Mouse (Mus musculus) small intestine, adult 2 months (tissue): ENCODE measurements around the gene Lysmd4. TPM values are rescaled to one million over a fixed set of nuclear protein-coding genes. Genes with fewer than 3 reads are reported as not detected.

ENCODE experiments used
- H3K27ac ChIP-seq: fragments of 200-500 bp; 2 replicates; pipeline ENCODE4 v1.5.1; 2012; ENCODE audit warnings: low read depth, low read length, control low read depth, inconsistent platforms; ENCODE audit not compliant: insufficient read depth
- H3K27me3 ChIP-seq: fragments of 200-500 bp; 2 replicates; pipeline ENCODE4 v1.6.1; 2012; ENCODE audit warnings: mild to moderate bottlenecking, moderate library complexity, low read length, inconsistent platforms; ENCODE audit not compliant: control insufficient read depth, insufficient read depth
- H3K36me3 ChIP-seq: fragments of 200-500 bp; 2 replicates; pipeline ENCODE4 v1.6.1; 2012; ENCODE audit warnings: mild to moderate bottlenecking, low read length, control low read depth, inconsistent platforms; ENCODE audit not compliant: control insufficient read depth, insufficient read depth
- H3K4me1 ChIP-seq: fragments of 200-500 bp; 2 replicates; pipeline ENCODE4 v1.6.1; 2012; ENCODE audit warnings: low read length, inconsistent platforms, mixed read lengths; ENCODE audit not compliant: control insufficient read depth, insufficient read depth, insufficient read length
- H3K4me3 ChIP-seq: fragments of 200-500 bp; 2 replicates; pipeline ENCODE4 v1.5.1; 2012; ENCODE audit warnings: low read depth, mild to moderate bottlenecking, control low read depth, inconsistent platforms, low read length, moderate library complexity
- CTCF ChIP-seq: fragments of 200-500 bp; IDR thresholded peaks from 2 replicates; pipeline ENCODE4 v1.5.1; 2012; ENCODE audit warnings: low read depth, mild to moderate bottlenecking, control low read depth, inconsistent platforms, low read length, moderate library complexity, mixed read lengths; ENCODE audit not compliant: insufficient replicate concordance, insufficient read length; ENCODE audit errors: extremely low read depth
- POLR2A ChIP-seq: fragments of 200-500 bp; IDR thresholded peaks from 2 replicates; pipeline ENCODE4 v1.6.1; 2012; ENCODE audit warnings: low read depth, mild to moderate bottlenecking, control low read depth, inconsistent platforms, low read length, moderate library complexity
- WGBS: fragments of 180-500 bp; shearing (Covaris S2); methylation state at CpG from one replicate; pipeline ENCODE4 v1.1.7; 2018; 5-methylcytosine and 5-hydroxymethylcytosine counted together
- polyA plus RNA-seq: library from polyadenylated mRNA; depleted of rRNA; stranded (reverse); fragments of >200 nt; gene quantifications from 2 replicates; pipeline ENCODE4 v1.2.3, GENCODE M21; 2012

Lysmd4 gene
- polyA plus RNA-seq, 1 experiment, result 13.0 TPM

- Histone ChIP-seq H3K27ac (no peak overlapping the region), H3K27me3 (no peaks in the 10 kb centered on the region), H3K36me3 (peaks cover 30% of the 10 kb centered on the region), H3K4me3 (no peak overlapping the region), H3K4me1 (no peaks in the 10 kb centered on the region; the same call in 1 of the 2 replicates)
- TF ChIP-seq POLR2A, result no peak
- TF ChIP-seq CTCF, result no peak
- WGBS, result 77% methylated on average over 3 of the region's 3 CpGs
These were observed 8.3 kb downstream of the Lysmd4 start for GRCm38 (mm10) chr7:67230640-67231140.

GRCm38 (mm10) chr7:67232504-67232903 is 10.2 kb downstream of the Lysmd4 start:
- H3K4me1 ChIP-seq, result no peaks in the 10 kb centered on the region; the same call in 1 of the 2 replicates
- H3K4me3 ChIP-seq, result no peak overlapping the region
- WGBS, result 94% methylated on average over 14 of the region's 14 CpGs
- H3K27me3 ChIP-seq, result no peaks in the 10 kb centered on the region
- H3K36me3 ChIP-seq, result peaks cover 27% of the 10 kb centered on the region
- no peak for TF ChIP-seq CTCF
- no peak for TF ChIP-seq POLR2A
- H3K27ac ChIP-seq, result no peak overlapping the region

- Histone ChIP-seq H3K4me1 (no peaks in the 10 kb centered on the region), H3K27me3 (no peaks in the 10 kb centered on the region), H3K36me3 (peaks cover 30% of the 10 kb centered on the region), H3K27ac (no peak overlapping the region), H3K4me3 (no peak overlapping the region)
- WGBS, result 69% methylated on average over 8 of the region's 8 CpGs
- TF ChIP-seq POLR2A (no peak), CTCF (no peak)
These were observed 12.5 kb downstream of the Lysmd4 start for GRCm38 (mm10) chr7:67234797-67235196.

- Histone ChIP-seq H3K4me3 (no peak overlapping the region), H3K4me1 (no peaks in the 10 kb centered on the region), H3K36me3 (peaks cover 30% of the 10 kb centered on the region), H3K27me3 (no peaks in the 10 kb centered on the region), H3K27ac (no peak overlapping the region)
- WGBS, result 82% methylated on average over 2 of the region's 2 CpGs
- TF ChIP-seq POLR2A (no peak), CTCF (no peak)
These were observed 14.0 kb downstream of the Lysmd4 start for GRCm38 (mm10) chr7:67236351-67236750.

- H3K27me3 ChIP-seq, result no peaks in the 10 kb centered on the region
- peaks cover 25% of the 10 kb centered on the region for H3K36me3 ChIP-seq
- TF ChIP-seq CTCF (no peak), POLR2A (no peak)
- no peak overlapping the region for H3K27ac ChIP-seq
- H3K4me1 ChIP-seq, result no peaks in the 10 kb centered on the region
- H3K4me3 ChIP-seq, result no peak overlapping the region
- WGBS, result 87% methylated on average over 2 of the region's 2 CpGs
These were observed 15.4 kb downstream of the Lysmd4 start for GRCm38 (mm10) chr7:67237752-67238151.

GRCm38 (mm10) chr7:67241969-67242368 is 19.6 kb downstream of the Lysmd4 start:
- no peak overlapping the region for H3K4me3 ChIP-seq
- no peak for TF ChIP-seq CTCF
- TF ChIP-seq POLR2A, result no peak
- no peaks in the 10 kb centered on the region for H3K27me3 ChIP-seq
- H3K27ac ChIP-seq, result no peak overlapping the region
- no peaks in the 10 kb centered on the region for H3K4me1 ChIP-seq
- H3K36me3 ChIP-seq, result peaks cover 5% of the 10 kb centered on the region
- 33% methylated on average over 3 of the region's 3 CpGs for WGBS

DNA sequence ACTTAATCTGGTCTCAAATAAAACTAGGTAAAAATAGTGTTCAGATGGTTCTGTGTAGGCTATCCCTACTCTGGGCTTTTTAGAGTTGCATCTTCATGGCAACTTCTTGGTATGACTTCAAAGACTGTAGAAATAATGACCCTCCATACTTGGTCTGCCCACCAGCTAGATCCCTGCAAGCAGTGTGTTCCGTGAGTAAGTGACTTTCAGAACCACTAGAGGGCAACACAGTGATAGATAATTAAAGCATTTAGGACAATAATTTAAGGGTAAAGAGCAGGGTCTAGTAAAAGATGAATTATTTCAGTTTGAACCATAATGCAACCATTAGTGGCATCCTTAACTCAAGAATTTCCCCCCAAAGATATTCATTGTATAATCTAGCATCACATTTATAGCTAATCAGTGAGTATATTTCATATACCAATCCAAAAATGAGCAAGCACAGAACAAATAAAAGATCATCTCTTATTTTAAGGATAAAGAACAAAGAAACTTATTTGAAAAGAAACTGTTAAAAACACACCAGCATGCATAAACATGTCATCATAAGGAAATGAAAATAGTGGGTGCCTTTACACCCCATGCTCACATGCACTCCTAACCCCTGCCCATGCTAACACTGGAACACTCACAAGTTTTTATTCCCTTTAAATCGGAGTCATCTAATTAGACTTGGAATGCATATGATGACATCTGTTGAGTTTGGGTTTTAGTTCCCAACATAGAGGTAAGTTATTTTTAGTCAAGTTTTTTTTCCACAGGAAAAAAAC is 21.0 kb downstream of the Lysmd4 start:
- TF ChIP-seq POLR2A (no peak), CTCF (no peak)
- 50% methylated on average over 2 of the region's 2 CpGs for WGBS
- no peaks in the 10 kb centered on the region for H3K27me3 ChIP-seq

GRCm38 (mm10) chr7:67243894-67244282 is 21.5 kb downstream of the Lysmd4 start:
- 62% methylated on average over 4 of the region's 4 CpGs for WGBS
- no peak for TF ChIP-seq CTCF
- no peak for TF ChIP-seq POLR2A
- H3K27ac ChIP-seq, result no peak overlapping the region

More for the DNA sequence above, 21.0 kb downstream of the Lysmd4 start:
- Histone ChIP-seq H3K4me3 (no peak overlapping the region), H3K36me3 (peaks cover 7% of the 10 kb centered on the region), H3K4me1 (peaks cover 4% of the 10 kb centered on the region; the same call in 1 of the 2 replicates), H3K27ac (no peak overlapping the region)

More at GRCm38 (mm10) chr7:67243894-67244282, 21.5 kb downstream of the Lysmd4 start:
- peaks cover 3% of the 10 kb centered on the region for H3K36me3 ChIP-seq
- H3K4me1 ChIP-seq, result peaks cover 4% of the 10 kb centered on the region; the same call in 1 of the 2 replicates
- no peaks in the 10 kb centered on the region for H3K27me3 ChIP-seq
- H3K4me3 ChIP-seq, result no peak overlapping the region
